Mouse (Mus musculus) lung, postnatal 36 days (tissue): ENCODE results near the gene Gm5294.

Experiments
- DNase-seq: peaks from one replicate; pipeline ENCODE4 v3.0.0; 2022; ENCODE audit warnings: mixed read lengths

The Gm5294 gene

DNA sequence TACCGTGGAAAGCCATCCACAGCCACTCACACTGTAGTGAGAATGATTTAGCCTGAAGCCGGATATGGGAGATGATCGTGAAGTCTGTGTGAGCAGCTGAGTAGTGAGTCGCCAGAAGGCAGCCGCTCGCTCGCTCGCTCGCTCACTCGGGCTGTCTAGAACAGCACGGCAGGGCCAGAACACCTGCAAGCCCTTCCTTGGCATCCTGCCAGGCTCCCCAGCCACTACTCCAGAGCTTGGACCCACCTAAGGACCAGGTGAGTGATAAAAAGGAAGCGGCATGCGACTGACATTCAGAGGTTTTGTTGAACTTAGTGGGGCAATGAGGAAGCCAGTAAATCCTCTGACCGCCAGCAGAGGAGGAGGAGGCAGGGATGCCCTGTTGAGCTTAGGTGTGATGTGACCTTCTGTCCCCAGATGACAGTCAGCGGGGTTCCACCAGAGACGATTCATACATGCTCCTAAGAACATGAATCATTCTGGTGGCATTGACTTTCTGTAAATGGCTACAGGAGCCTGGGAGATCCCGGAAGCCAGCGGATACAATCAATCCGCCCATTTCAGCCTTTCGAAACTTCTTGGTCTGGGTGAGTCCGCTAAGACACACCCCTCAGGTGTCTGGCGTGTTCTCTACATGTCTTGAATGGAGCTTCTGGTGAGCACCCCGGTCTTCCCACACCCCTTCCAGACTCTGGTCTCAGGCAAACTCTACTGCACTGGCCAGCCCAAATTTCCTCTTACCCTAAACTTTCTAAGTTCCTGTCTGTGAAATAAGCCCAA is 30.0 kb downstream of the Gm5294 start:
- DNase-seq: no peak

DNA sequence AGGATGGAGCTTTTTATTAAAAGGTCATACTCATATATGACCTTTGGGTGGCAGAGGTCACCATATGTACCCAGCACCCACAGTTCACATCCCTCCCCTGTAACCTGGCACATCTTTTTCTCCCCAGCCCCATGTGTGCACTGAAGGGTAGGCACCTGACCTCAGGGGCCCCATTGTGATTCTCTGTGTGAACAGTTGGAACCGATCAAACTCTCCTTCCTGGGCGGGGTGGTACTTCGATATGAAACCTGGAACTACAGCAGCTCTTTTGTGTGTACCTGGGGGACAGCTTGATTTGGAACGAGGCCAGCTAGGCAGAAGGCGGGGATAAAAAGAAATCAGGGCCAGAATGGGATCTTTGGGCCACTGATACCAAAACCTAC is 30.6 kb downstream of the Gm5294 start:
- DNase-seq: no peak

DNA sequence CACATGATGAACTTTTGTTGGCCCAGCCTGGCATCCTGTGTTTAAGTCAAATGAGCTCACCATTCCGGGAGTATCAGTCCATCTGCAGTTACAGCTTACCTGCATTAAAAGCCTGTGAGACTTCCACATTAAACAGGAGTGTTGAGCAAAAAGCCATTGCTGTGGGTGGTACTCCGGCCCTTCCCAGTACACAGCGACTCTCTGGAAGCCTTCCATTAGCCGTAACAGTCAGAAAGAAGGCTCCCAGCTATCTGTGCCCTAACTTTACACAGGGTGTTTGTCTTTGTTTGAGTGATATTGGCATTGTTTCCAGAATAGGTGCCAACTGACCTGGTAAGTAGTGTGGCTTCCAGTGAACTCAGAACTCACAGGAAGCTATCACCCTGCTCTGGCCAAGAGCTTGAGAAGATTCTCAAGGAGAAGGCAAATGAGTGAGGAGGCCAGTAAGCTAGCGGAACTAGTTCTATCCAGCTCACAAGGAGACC is 31.5 kb downstream of the Gm5294 start:
- DNase-seq: no peak

DNA sequence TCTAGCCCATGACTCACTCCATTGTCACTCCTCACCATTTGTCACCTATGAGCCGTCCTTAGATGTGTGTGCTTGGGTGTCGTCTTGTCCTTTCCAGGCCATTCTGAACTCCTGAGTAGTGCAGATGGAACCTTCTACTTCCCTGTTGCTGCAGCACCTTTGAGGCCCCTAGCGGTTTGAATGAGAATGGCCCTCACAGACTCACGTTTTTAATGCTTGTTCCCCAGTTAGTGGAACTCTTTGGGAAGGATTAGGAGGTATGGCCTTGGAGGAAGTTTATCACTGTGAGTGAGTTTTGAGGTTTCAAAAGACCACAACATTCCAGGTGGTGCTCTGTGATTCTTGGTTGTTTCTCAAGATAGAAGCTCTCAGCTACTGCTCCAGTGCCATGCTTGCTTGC is 32.3 kb downstream of the Gm5294 start:
- DNase-seq: no peak

DNA sequence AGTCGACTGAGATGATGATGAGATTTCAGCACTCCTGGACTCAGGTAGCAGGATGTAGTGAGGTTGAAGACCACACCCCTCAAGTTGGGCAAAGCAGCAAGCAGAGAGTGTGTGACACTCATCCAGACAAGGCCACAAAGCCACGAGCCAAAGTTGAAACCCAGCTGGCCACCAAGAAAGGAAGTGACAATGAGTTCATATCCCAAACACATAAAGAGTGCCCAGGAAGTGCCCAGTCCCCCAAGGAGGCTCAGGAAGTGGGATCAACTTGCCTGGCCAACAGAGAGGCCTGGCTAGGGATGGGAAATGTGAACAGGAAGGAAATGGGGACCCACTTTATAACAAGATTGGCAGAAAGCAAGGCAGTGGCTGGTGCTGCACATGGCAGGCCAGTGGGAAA is 33.5 kb downstream of the Gm5294 start:
- DNase-seq: no peak

DNA sequence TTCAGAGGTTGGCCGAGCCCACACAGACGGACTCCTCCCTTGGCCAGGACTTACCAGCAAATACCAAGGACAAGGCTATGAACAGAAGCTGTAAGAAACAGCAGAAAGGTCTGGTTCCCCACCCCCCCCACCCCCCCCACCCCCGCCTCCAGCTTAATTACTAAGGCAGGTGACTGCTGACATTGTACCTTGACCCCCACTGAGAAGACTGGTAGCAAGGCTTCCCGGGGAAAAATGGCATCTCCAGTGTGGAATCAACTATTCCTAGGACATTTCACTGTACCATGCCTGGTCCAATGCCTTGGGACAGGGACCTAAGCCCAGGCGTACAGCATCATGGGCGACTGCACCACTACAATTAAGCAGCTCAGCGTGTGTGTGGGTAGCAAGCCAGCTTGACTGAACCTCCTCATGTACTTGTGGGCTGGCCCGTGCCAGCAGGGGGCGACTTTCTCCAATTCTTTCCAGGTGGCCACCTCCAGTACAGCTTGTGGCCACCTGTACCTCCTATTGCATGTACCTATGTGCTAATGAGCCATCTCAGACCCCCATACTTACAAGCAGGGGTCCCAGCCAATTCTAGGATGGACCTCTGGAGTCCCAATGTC is 37.2 kb downstream of the Gm5294 start:
- peak; percentile 94 for DNase-seq

DNA sequence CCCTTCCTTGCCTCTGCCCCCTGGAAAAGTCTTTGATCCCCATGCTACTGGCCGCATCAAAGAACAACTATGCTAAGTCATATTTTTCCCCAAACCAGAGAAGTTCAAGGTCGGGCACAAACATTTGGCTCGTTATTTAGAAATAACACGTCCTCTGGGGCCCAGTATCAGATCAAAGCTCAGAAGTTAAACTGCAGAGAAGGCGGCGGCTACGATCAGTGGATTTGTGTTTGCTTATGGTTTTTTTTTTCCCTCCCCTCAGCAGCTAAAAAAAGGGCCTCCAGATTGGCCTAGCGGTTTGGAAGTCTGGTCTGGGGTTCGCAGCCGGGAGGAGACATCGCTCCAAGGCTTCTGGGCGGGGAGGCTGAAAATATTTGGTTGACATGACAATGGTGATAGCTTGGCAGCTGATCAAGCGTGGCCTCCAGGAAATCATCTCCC is 38.0 kb downstream of the Gm5294 start:
- peak; percentile 49 for DNase-seq

DNA sequence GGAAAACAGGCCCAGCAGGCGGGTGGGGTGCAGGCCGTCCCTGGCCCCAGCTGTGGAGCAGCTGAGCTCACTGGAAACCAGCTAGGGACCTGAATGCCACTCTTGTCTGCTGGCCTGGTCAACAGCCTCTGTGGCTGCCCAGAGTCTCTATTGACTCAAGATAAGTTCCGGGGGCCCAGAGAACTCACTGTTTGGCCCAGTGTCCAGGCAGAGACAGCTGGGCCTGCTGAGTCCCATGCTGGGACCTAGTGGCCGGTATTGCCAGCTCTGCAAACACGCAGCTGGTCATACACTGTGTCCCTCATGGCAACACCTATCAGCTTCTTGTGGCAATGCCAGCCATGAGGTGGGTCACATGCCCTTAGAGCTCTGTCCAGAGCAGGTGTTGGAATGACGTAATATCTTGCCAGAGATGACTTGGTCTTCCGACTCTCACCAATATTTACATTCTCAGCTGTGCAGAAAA is 43.8 kb downstream of the Gm5294 start:
- peak; percentile 40 for DNase-seq

DNA sequence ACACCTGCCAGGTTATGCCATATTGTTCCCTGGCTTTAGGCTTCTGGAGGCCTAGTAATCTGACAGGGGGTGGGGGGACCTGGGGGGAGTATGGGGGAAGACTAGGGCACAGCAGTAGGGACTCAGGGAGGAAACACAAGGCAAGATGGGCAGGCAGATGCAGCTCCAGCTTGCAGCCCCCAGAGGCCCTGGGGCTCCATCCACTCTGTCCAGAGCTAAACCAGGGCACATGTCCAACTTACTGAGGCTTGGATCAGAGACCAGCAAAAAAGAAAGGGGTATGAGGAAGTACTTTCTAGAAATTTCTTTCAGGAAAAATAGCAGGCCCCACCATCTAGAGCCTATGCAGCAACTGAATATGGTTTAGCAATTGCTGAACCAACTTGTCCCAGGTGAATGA is 44.3 kb downstream of the Gm5294 start:
- no peak for DNase-seq

DNA sequence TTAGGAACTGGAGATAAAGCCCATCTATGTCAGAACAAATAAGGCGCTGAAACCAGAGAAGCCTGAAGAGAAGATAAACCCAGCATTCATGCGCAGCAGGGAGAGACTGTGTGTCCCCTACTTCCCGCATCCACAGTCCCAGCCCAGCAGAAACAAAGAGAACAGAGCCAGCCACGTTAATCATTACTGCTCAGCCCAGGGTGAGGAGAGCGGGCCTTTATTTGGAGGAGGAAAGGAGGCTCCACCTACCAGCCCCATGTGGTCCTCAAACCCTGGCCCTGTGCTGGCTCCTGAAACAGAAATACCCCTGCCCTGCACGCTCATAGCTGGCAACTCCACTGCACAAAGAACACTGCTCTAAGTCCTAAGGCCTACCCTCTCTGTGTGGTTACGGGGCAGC is 45.0 kb downstream of the Gm5294 start:
- no peak for DNase-seq

DNA sequence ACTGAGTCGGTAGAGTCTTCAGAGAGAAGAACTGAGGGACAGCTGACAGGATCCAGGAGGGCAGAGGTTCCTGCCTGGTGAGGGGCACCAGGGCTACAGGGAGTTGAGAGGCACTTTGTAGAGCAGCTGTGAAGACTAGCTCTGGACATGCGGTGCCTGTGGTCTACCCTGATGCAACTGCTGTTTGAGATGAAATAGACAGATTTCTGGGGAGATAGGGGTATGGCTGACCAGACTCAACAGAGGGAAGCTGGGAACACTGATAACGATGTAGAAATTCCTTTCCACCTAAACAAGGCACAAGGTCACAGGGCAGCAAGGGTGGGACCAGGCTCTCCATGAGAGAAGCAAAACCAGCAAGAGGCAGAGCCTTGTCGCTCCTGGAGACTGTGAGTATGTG is 45.8 kb downstream of the Gm5294 start:
- DNase-seq: no peak
